Mouse (Mus musculus) brain, embryonic 14.5 days (tissue): ENCODE measurements at regions not wholly inside any gene's neighbourhood (a gene's known extent, or its start where the extent isn't known, plus 50 kb on each side); places are given as distances from the start of the nearest gene placed in this dataset.

Experiments used
- CTCF ChIP-seq: fragments of 200-500 bp; IDR thresholded peaks from 2 replicates; pipeline ENCODE4 v1.5.1; 2012; ENCODE audit warnings: inconsistent platforms, mild to moderate bottlenecking, moderate library complexity, borderline replicate concordance; ENCODE audit not compliant: insufficient read depth, insufficient read length; ENCODE audit errors: extremely low read depth
- POLR2A ChIP-seq: fragments of 200-500 bp; IDR thresholded peaks from 2 replicates; pipeline ENCODE4 v1.6.1; 2012; ENCODE audit warnings: mild to moderate bottlenecking, inconsistent platforms, borderline replicate concordance; ENCODE audit not compliant: poor library complexity, insufficient read depth, insufficient read length, severe bottlenecking; ENCODE audit errors: extremely low read depth

GRCm38 (mm10) chr6:140279736-140280370 lies 144.0 kb upstream of the Plekha5 start:
- no peak for TF ChIP-seq CTCF
- TF ChIP-seq POLR2A = no peak
